Mouse (Mus musculus) kidney, embryonic 15.5 days (tissue): Measurements from ENCODE around the gene Asf1b. TPM values are rescaled to one million over a fixed set of nuclear protein-coding genes. Genes with fewer than 3 reads are reported as not detected.
A peak's percentile ranks its signal among the peaks of the same experiment; 100 is the strongest.
"Not testable (repeated sequence)": the region's sequence is repeated elsewhere in the genome, so short reads cannot be mapped to it uniquely, and the experiment has no call there.

ENCODE experiments used
- ATAC-seq: fragments of 200-750 bp; cut with Nextera tagmentation; replicated peaks from 2 replicates; pipeline ENCODE4 v1.8.0; 2017; ENCODE audit warnings: moderate TSS enrichment; ENCODE audit not compliant: low FRiP score
- H3K27ac ChIP-seq: fragments of 300-500 bp; sonication (generic); 2 replicates; pipeline ENCODE4 v1.5.1; 2015; ENCODE audit warnings: mild to moderate bottlenecking, inconsistent platforms
- H3K27me3 ChIP-seq: fragments of 300-500 bp; sonication (generic); 2 replicates; pipeline ENCODE4 v1.6.1; 2015; ENCODE audit warnings: inconsistent platforms
- H3K36me3 ChIP-seq: fragments of 300-500 bp; sonication (generic); 2 replicates; pipeline ENCODE4 v1.6.1; 2015; ENCODE audit warnings: inconsistent platforms
- H3K4me1 ChIP-seq: fragments of 300-500 bp; sonication (generic); 2 replicates; pipeline ENCODE4 v1.6.1; 2015; ENCODE audit warnings: inconsistent platforms
- H3K4me2 ChIP-seq: fragments of 300-500 bp; sonication (generic); 2 replicates; pipeline ENCODE4 v1.6.1; 2015; ENCODE audit warnings: moderate library complexity, mild to moderate bottlenecking, inconsistent platforms
- H3K4me3 ChIP-seq: fragments of 300-500 bp; sonication (generic); replicated peaks from 2 replicates; pipeline ENCODE4 v1.5.1; 2015; ENCODE audit warnings: mild to moderate bottlenecking, inconsistent platforms
- H3K9ac ChIP-seq: fragments of 300-500 bp; sonication (generic); 2 replicates; pipeline ENCODE4 v1.6.1; 2015; ENCODE audit warnings: mild to moderate bottlenecking, inconsistent platforms
- H3K9me3 ChIP-seq: fragments of 300-500 bp; sonication (generic); replicated peaks from 2 replicates; pipeline ENCODE4 v1.6.1; 2016; ENCODE audit warnings: inconsistent platforms
- WGBS: fragments of 180-500 bp; shearing (Covaris S2); methylation state at CpG from one replicate; pipeline ENCODE4 v1.1.7; 2015; ENCODE audit warnings: mixed read lengths; 5-methylcytosine and 5-hydroxymethylcytosine counted together
- polyA plus RNA-seq: library from polyadenylated mRNA; unstranded; fragments of >200 nt; fragmentation: Nextera tagmentation; extraction: Ambion mirVana; gene quantifications from 2 replicates; pipeline ENCODE4 v1.2.1, GENCODE M21; 2015

Gene Asf1b
- polyA plus RNA-seq, 1 experiment from 2014 or later = 62.2 TPM

DNA sequence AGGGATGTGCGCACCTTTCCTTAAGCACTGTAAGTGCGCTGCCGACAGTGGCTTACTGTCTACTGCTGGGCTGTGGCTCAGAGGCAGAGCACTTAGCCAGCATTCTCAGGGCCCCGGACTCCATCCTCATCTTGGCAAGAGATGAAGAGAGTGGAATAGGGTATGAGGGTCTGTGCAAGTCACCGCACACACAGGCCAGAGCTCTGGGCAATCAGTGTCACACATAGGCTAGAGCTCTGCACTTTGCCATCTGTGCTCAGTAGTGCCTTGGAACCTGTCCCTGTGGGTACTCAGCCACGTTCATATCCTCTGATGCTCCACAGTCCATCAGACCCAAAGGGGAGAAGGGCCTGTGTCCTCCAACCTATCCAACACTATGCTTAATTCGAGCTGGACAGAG lies 26.2 kb downstream of the Asf1b start:
- Histone ChIP-seq H3K27me3 (no peaks in the 10 kb centered on the region), H3K36me3 (peaks cover 65% of the 10 kb centered on the region), H3K4me1 (peaks cover 20% of the 10 kb centered on the region), H3K9me3 (no peaks in the 10 kb centered on the region), H3K4me3 (no peak overlapping the region), H3K4me2 (no peak overlapping the region), H3K9ac (no peak overlapping the region), H3K27ac (no peak overlapping the region)
- 90% methylated on average over 7 of the region's 7 CpGs for WGBS
- ATAC-seq = no peak

DNA sequence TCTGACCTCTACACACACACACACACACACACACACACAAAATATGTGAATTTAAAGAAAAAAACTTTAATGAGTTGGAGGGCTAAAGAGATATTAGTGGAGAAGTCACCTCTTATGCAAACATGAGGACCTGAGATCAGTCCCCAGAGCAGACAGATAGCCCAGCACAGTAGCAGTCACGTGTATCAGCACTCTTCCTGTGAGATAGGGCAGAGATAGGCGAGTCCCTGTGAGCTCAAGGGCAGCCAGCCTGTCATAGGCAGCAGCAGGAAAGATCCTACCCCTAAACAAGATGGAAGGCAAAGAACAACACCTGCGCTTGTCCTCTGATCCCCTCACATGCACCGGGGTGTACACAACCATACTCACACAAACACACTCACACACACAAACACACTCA lies 27.1 kb downstream of the Asf1b start:
- Histone ChIP-seq H3K27ac (no peak overlapping the region), H3K4me2 (no peak overlapping the region), H3K4me1 (peaks cover 11% of the 10 kb centered on the region), H3K4me3 (no peak overlapping the region), H3K9ac (no peak overlapping the region), H3K27me3 (no peaks in the 10 kb centered on the region), H3K36me3 (peaks cover 75% of the 10 kb centered on the region), H3K9me3 (no peaks in the 10 kb centered on the region)
- WGBS = 91% methylated on average over 4 of the region's 4 CpGs
- no peak for ATAC-seq

DNA sequence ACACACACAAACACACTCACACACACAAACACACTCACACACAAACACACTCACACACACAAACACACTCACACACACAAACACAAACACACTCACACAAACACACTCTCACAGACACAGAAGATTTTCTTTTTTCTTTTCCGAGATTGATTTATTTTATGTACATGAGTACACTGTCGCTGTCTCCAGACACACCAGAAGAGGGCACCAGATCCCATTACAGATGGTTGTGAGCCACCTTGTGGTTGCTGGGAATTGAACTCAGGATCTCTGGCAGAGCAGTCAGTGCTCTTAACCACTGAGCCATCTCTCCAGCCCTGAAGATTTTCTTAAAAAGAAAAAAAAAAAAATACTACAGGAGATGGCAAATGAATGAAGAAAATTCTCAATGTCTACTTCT lies 27.9 kb downstream of the Asf1b start:
- WGBS = 95% methylated on average over 2 of the region's 2 CpGs
- not testable (repeated sequence) for H3K9ac ChIP-seq, H3K9me3 ChIP-seq, H3K27me3 ChIP-seq, ATAC-seq, H3K4me1 ChIP-seq, H3K27ac ChIP-seq, H3K4me3 ChIP-seq, H3K4me2 ChIP-seq
- H3K36me3 ChIP-seq = peaks cover 82% of the 10 kb centered on the region

DNA sequence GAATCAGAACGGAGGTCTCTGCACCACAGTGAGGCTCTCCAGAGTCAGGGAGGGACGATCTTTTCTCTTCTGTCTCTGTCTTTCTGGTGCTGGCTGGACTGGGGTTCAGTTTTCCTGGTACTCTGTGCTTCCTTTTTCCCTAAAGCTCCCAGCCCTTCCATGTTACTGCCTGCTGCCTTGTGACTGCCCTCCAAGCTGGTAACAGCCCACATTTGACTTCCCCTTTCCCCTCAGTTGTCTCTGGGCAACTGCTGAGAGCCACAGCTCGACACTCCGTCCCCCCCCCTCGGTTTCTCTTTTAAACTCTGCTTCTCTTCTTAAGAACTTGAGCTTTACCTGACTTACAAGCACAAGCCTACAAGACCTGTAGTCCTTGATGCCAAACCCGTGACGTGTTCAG lies 33.9 kb downstream of the Asf1b start:
- Histone ChIP-seq H3K4me1 (no peaks in the 10 kb centered on the region; the same call in 1 of the 2 replicates), H3K4me3 (no peak overlapping the region), H3K9me3 (no peaks in the 10 kb centered on the region), H3K27ac (no peak overlapping the region), H3K9ac (no peak overlapping the region), H3K36me3 (peaks cover 92% of the 10 kb centered on the region), H3K27me3 (no peaks in the 10 kb centered on the region), H3K4me2 (no peak overlapping the region)
- no peak for ATAC-seq
- 91% methylated on average over 7 of the region's 7 CpGs for WGBS

DNA sequence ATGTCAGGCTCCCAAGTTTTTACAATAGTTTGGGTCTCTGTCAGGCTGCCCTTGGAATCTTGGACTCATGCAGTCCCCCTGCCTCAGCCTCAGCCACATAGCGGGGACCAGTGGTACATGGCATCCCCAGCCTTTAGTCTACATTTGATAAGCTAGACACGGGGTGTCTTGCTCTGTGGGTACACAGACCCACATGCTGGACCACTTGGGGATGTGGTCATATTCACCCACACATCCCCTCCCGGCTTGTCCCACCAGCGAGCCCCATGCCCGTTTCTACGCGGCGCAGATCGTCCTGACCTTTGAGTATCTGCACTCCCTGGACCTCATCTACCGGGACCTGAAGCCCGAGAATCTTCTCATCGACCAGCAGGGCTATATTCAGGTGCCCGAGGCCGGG lies 34.9 kb downstream of the Asf1b start:
- H3K27ac ChIP-seq = no peak overlapping the region
- 92% methylated on average over 14 of the region's 14 CpGs for WGBS
- H3K36me3 ChIP-seq = peaks cover 92% of the 10 kb centered on the region
- H3K4me3 ChIP-seq = no peak overlapping the region
- H3K9me3 ChIP-seq = no peaks in the 10 kb centered on the region
- H3K4me1 ChIP-seq = no peaks in the 10 kb centered on the region; the same call in 1 of the 2 replicates
- ATAC-seq = no peak
- no peaks in the 10 kb centered on the region for H3K27me3 ChIP-seq
- no peak overlapping the region for H3K4me2 ChIP-seq
- no peak overlapping the region for H3K9ac ChIP-seq

DNA sequence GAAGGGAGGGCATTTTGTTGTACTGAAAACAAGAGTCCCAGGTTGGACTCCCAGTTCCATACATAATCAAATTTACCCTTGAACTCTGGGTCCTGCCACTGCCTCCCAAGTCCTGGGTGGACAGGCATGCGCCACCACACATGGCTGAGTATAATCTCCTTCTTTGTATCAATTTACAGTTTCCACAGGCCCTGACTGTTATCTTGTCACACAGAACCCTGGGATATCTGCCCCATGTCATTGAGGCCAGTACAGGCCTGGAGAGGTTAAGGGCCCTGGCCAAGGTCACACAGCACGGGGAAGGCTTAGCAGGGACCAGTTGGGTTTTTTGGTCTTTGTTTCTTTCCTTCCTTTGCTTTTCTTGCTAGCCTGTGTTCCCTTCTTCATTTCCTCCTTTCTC lies 37.2 kb downstream of the Asf1b start:
- ATAC-seq = no peak
- peaks cover 12% of the 10 kb centered on the region for H3K4me1 ChIP-seq
- no peak overlapping the region for H3K4me2 ChIP-seq
- H3K9me3 ChIP-seq = no peaks in the 10 kb centered on the region
- H3K36me3 ChIP-seq = peaks cover 70% of the 10 kb centered on the region
- no peak overlapping the region for H3K4me3 ChIP-seq
- H3K27me3 ChIP-seq = no peaks in the 10 kb centered on the region
- no peak overlapping the region for H3K9ac ChIP-seq
- 60% methylated on average over 2 of the region's 2 CpGs for WGBS
- H3K27ac ChIP-seq = no peak overlapping the region

DNA sequence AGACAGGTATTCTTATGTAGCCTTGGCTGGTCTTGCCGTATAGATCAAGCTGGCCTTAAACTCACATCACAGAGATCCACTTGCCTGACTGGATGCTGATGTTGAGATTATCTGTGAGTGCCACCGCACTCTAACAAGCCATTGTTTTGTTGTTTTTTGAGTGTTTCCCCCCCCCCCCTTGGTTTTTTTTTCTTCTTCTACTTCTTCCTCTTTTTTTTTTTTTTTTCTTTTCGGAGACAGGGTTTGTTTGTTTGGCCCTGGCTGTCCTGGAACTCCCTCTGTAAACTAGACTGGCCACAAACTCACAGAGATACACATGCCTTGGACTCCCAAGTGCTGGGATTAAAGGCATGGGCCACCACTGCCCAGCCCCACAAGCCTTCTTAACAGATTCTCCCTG lies 38.7 kb downstream of the Asf1b start:
- Histone ChIP-seq H3K4me2 (no peak overlapping the region), H3K4me3 (no peak overlapping the region), H3K9me3 (no peaks in the 10 kb centered on the region), H3K36me3 (peaks cover 56% of the 10 kb centered on the region), H3K27ac (no peak overlapping the region), H3K4me1 (peaks cover 17% of the 10 kb centered on the region), H3K9ac (no peak overlapping the region), H3K27me3 (no peaks in the 10 kb centered on the region)
- no peak for ATAC-seq
- WGBS = 93% methylated on average over 3 of the region's 3 CpGs

DNA sequence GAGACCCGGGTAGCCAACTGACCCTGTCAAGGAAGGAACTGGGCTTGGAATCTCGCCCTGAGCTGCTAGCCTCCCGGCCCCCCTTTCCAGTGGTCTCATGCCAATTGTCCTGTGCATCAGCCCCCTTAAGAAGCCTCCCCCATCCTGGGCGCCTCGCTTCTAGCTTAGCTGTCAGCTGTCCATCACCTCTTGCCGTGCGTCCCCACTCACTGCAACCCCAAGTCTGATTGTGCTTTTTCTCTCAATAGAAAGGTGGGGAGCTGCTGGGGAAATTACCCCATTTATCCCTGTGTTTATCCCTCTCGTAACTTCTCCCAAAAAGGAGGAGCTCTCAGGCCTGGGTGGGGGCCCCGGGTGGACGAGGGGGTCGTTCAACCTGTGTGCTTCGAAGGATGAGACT lies 40.7 kb downstream of the Asf1b start:
- 15% methylated on average over 12 of the region's 12 CpGs for WGBS
- Histone ChIP-seq H3K9me3 (no peaks in the 10 kb centered on the region), H3K4me1 (peaks cover 30% of the 10 kb centered on the region), H3K4me2 (peak overlapping the region; percentile 92), H3K27me3 (0 out of 2 replicates have a peak, but pooled peaks cover 2% of the 10 kb centered on the region), H3K36me3 (peaks cover 56% of the 10 kb centered on the region), H3K9ac (peak overlapping the region; percentile 76), H3K27ac (peak overlapping the region; percentile 97), H3K4me3 (peak overlapping the region; percentile 71)
- ATAC-seq = peak; percentile 10; the same call in 1 of the 2 replicates

DNA sequence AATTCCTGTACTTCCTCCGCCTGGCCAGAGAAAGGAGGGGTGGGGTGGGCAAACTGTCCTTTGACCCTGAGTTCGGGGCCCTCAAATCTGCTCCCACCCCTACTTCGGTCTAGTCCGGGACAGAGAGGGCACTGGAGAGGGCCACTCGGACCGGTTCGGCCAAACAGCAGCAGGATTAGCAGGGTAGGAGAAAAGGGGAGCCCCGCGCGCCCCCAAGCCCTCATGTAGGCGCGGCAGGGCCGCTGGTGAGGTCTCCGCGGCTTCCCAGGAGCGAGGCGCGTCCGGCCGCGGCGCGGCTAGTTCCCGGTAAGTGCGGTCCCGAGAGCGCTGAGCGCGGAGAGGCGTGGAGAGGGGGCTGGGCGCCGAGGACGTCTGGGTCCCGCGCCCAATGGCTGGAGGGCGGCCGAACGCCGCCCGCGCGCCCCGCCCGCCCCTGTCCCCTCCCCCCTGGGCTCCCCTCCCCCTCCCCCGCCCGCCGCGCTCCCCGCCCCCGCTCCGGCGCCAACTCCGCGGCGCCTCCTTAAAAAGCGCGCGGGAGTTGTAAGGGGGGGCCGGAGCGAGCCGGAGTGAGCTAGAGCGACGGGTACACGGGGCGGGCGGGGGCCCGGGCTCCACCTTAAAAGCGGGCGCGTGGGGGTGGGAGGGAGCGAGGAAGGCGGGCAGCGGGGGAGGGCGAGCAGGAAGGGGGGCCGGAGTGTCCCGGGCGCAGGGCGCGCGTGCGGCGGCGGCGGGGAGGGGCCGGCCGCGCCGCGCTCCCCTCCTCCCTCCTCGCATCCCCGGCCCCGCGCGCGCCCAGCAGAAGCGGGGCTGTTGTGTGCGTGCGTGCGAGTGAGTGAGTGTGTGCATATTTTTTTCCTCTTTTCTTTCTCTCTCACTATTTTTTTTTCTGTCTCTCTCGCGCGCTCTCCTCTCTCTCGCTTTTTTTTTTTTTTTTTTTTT lies 41.5 kb downstream of the Asf1b start:
- H3K9me3 ChIP-seq = no peaks in the 10 kb centered on the region
- H3K36me3 ChIP-seq = peaks cover 55% of the 10 kb centered on the region
- H3K4me3 ChIP-seq = peak overlapping the region; percentile 71
- peaks cover 6% of the 10 kb centered on the region; the same call in 1 of the 2 replicates for H3K27me3 ChIP-seq
- peak; percentile 87 for ATAC-seq
- WGBS = under 1% methylated on average over 67 of the region's 103 CpGs
- H3K4me1 ChIP-seq = peaks cover 38% of the 10 kb centered on the region
- peak overlapping the region; percentile 92 for H3K4me2 ChIP-seq
- H3K27ac ChIP-seq = peak overlapping the region; percentile 97
- peak overlapping the region; percentile 76 for H3K9ac ChIP-seq

DNA sequence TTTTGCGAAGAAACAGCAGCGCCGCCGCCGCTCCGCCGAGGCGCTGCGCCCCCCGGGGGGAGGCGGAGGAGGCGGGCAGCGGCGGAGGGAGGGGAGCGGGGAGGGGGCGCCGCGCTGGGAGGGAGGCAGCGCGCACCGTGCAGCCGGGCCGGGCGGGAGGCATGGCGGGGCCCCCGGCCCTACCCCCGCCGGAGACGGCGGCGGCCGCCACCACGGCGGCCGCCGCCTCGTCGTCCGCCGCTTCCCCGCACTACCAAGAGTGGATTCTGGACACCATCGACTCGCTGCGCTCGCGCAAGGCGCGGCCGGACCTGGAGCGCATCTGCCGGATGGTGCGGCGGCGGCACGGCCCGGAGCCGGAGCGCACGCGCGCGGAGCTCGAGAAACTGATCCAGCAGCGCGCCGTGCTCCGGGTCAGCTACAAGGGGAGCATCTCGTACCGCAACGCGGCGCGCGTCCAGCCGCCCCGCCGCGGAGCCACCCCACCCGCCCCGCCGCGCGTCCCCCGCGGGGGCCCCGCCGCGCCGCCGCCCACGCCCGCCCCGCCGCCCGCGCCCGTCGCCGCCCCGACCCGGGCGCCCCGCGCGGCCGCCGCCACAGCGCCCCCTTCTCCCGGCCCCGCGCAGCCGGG lies 42.3 kb downstream of the Asf1b start, which contains the start of gene Samd1:
Gene Samd1, plus strand, starts transcription at position 162 of the 631 bp plus-strand sequence.
- H3K4me3 ChIP-seq = peak within 1 kb of the TSS; percentile 71
- peak within 1 kb of the TSS; percentile 92 for H3K4me2 ChIP-seq
- peak within 1 kb of the TSS; percentile 76 for H3K9ac ChIP-seq
- ATAC-seq = no peak; the same call in 1 of the 2 replicates
- no peaks in the 10 kb centered on the region for H3K9me3 ChIP-seq
- peak within 1 kb of the TSS; percentile 97 for H3K27ac ChIP-seq
- peaks cover 55% of the 10 kb centered on the region for H3K36me3 ChIP-seq
- under 1% methylated on average over 68 of the region's 112 CpGs for WGBS
- peaks cover 38% of the 10 kb centered on the region for H3K4me1 ChIP-seq
- peaks cover 6% of the 10 kb centered on the region; the same call in 1 of the 2 replicates for H3K27me3 ChIP-seq

DNA sequence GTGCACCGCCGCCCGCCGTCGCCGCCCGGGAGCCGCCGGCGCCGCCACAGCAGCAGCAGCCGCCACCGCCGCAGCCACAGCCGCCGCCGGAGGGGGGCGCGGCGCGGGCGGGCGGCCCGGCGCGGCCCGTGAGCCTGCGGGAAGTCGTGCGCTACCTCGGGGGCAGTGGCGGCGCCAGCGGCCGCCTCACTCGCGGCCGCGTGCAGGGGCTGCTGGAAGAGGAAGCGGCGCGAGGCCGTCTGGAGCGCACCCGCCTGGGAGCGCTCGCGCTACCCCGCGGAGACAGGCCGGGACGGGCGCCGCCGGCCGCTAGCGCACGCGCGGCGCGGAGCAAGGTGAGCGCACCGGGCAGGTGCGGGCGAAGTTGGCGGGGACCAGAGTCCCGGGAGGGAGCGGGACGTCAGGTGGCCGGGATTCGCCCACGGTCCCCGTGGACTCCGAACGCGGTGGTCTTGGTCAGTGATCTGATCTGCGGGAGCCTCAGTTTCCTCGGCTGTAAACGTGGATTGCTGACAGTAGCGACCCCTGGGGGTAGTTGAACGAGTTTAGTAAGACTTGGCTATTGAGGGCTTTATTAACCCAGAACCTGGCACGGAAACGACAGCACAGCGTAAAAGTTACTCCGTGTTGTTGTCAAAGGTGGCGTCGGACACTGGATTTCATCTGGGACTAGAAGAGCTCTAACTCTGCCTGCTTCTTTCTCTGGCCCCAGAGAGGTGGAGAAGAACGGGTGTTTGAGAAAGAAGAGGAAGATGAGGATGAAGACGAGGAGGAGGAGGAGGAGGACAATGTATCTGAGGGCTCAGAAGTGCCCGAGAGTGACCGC lies 43.1 kb downstream of the Asf1b start:
- peak overlapping the region; percentile 72 for H3K9ac ChIP-seq
- no peaks in the 10 kb centered on the region for H3K9me3 ChIP-seq
- peaks cover 6% of the 10 kb centered on the region; the same call in 1 of the 2 replicates for H3K27me3 ChIP-seq
- ATAC-seq = peak; percentile 35
- H3K4me1 ChIP-seq = peaks cover 44% of the 10 kb centered on the region
- peaks cover 54% of the 10 kb centered on the region for H3K36me3 ChIP-seq
- peak overlapping the region; percentile 92 for H3K4me2 ChIP-seq
- WGBS = 1% methylated on average over 71 of the region's 92 CpGs
- peak overlapping the region; percentile 89 for H3K27ac ChIP-seq
- H3K4me3 ChIP-seq = peak overlapping the region; percentile 71
